ENCODE assay signal across 8 mouse cellular contexts in genomic region chr19:55941253-55942125, GRCm38 (mm10).
A peak's percentile ranks its signal among the peaks of the same experiment; 100 is the strongest.
DNase-seq lines count a peak whose midpoint lies in the region; ATAC-seq and TF ChIP-seq lines count a peak whose summit lies in the region.

No protein-coding gene starts in this region.

- no peak overlapping the region for H3K4me3 ChIP-seq in lung, embryonic 14.5 days (ENCODE audit: low read depth, low read length)
- H3K4me3 ChIP-seq in hindbrain, embryonic 16.5 days (ENCODE audit: low read length): no peak overlapping the region
- no peak overlapping the region for H3K4me3 ChIP-seq in neural tube, embryonic 13.5 days

- H3K27me3 ChIP-seq in lung, embryonic 14.5 days (ENCODE audit: insufficient read depth, low read length): no peaks in the 10 kb centered on the region
- H3K27me3 ChIP-seq in hindbrain, embryonic 16.5 days (replicated peaks; ENCODE audit: control insufficient read depth, insufficient read depth, low read length): no peaks in the 10 kb centered on the region
- H3K27me3 ChIP-seq in neural tube, embryonic 13.5 days: peaks cover 11% of the 10 kb centered on the region; the same call in 1 of the 2 replicates

- WGBS in lung, embryonic 14.5 days: 58% methylated on average over 16 of the region's 16 CpGs
- WGBS in hindbrain, embryonic 16.5 days: 68% methylated on average over 16 of the region's 16 CpGs
- 73% methylated on average over 16 of the region's 16 CpGs for WGBS in neural tube, embryonic 13.5 days

- H3K36me3 ChIP-seq in lung, embryonic 14.5 days (ENCODE audit: insufficient read depth): no peaks in the 10 kb centered on the region
- no peaks in the 10 kb centered on the region for H3K36me3 ChIP-seq in hindbrain, embryonic 16.5 days (ENCODE audit: control insufficient read depth, insufficient read depth, low read length)
- no peaks in the 10 kb centered on the region for H3K36me3 ChIP-seq in neural tube, embryonic 13.5 days

- no peak for TF ChIP-seq CTCF in lung, embryonic 14.5 days (IDR thresholded peaks at IDR 0.05; ENCODE audit: low read depth)

- H3K9me3 ChIP-seq in lung, embryonic 14.5 days (ENCODE audit: low read depth, low read length): no peaks in the 10 kb centered on the region
- no peaks in the 10 kb centered on the region for H3K9me3 ChIP-seq in hindbrain, embryonic 16.5 days (ENCODE audit: control insufficient read depth, low read length)
- no peaks in the 10 kb centered on the region for H3K9me3 ChIP-seq in neural tube, embryonic 13.5 days

- no peaks in the 10 kb centered on the region for H3K4me1 ChIP-seq in lung, embryonic 14.5 days (ENCODE audit: insufficient read depth)
- H3K4me1 ChIP-seq in hindbrain, embryonic 16.5 days (ENCODE audit: control insufficient read depth, insufficient read depth, low read depth, low read length): peaks cover 11% of the 10 kb centered on the region
- H3K4me1 ChIP-seq in neural tube, embryonic 13.5 days (replicated peaks): peaks cover 15% of the 10 kb centered on the region

- H3K4me2 ChIP-seq in lung, embryonic 14.5 days: peak overlapping the region; percentile 24; the same call in 1 of the 2 replicates
- no peak overlapping the region; the same call in 1 of the 2 replicates for H3K4me2 ChIP-seq in hindbrain, embryonic 16.5 days (ENCODE audit: low read length)
- H3K4me2 ChIP-seq in neural tube, embryonic 13.5 days: 0 out of 2 replicates have a peak overlapping the region, but pooled peaks have one; percentile 6

- peak overlapping the region; percentile 25; the same call in 1 of the 2 replicates for H3K27ac ChIP-seq in lung, embryonic 14.5 days (ENCODE audit: low read depth)
- no peak overlapping the region for H3K27ac ChIP-seq in hindbrain, embryonic 16.5 days (ENCODE audit: low read depth, low read length)
- no peak overlapping the region for H3K27ac ChIP-seq in neural tube, embryonic 13.5 days (replicated peaks)

- ATAC-seq in lung, embryonic 14.5 days (ENCODE audit: insufficient read depth): peak; percentile 56; the same call in 1 of the 2 replicates
- peak; percentile 60; the same call in 1 of the 2 replicates for ATAC-seq in hindbrain, embryonic 16.5 days
- no peak for ATAC-seq in neural tube, embryonic 13.5 days (ENCODE audit: low read depth)

- no peak for DNase-seq in lung, embryonic 14.5 days
- DNase-seq in lung, adult 18-20 months: no peak
- peak; percentile 16 for DNase-seq in embryo, embryonic 9.5 days (ENCODE audit: extremely low spot score)
- no peak for DNase-seq in cerebellum, postnatal 14 days
- DNase-seq in kidney, postnatal 14 days: no peak
- DNase-seq in T-cell, adult 2 months (ENCODE audit: low spot score): no peak

- no peak overlapping the region for H3K9ac ChIP-seq in lung, embryonic 14.5 days
- H3K9ac ChIP-seq in hindbrain, embryonic 16.5 days (ENCODE audit: low read depth, low read length): no peak overlapping the region
- no peak overlapping the region for H3K9ac ChIP-seq in neural tube, embryonic 13.5 days
